Comparison of ENCODE assay signal across 11 mouse cellular contexts in the genomic region with DNA sequence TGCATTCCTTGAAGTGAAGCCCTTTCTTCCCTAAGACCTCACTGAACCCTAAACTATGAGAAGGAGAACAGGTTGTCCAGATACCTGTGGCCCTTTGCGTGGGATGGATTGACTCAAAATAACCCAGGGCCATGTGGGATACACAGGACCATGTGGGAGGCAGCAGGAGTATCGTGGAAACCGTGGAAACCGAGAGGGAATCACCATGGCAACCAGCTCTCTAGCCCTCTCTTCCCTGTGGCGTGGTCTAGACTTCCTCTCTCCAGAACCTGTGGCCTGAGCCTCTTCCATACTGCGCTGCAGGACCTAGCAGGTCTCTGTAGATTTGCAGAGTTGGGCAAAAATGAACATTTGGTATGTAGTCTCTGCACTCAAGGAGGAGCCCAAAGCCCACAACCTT. TPM values are rescaled to one million over a fixed set of nuclear protein-coding genes. Genes with fewer than 3 reads are reported as not detected.
DNase-seq lines count a peak whose midpoint lies in the region; ATAC-seq lines count a peak whose summit lies in the region.
"Had no signal": no experiment of that assay in that cellular context is flagged by ENCODE, and none has a peak within 500 bp of the region (broad histone marks: within the 10 kb centered on the region; RNA-seq: fewer than 3 reads in every experiment).

No protein-coding gene starts in this region.

- H3K27me3 ChIP-seq in neural tube, embryonic 11.5 days (ENCODE audit: control insufficient read depth, insufficient read depth, low read length), result no peaks in the 10 kb centered on the region
- H3K27me3 ChIP-seq in heart, embryonic 10.5 days (ENCODE audit: insufficient read depth, poor library complexity, severe bottlenecking), result no peaks in the 10 kb centered on the region; the same call in 1 of the 2 replicates
- H3K27me3 ChIP-seq: embryonic facial prominence, embryonic 12.5 days; liver, embryonic 13.5 days had no signal

- no peak overlapping the region for H3K27ac ChIP-seq in neural tube, embryonic 11.5 days (ENCODE audit: low read depth, low read length)
- H3K27ac ChIP-seq in heart, embryonic 10.5 days, result no peak overlapping the region
- H3K27ac ChIP-seq: embryonic facial prominence, embryonic 12.5 days; kidney, postnatal 0 days; liver, embryonic 13.5 days had no signal

- H3K4me1 ChIP-seq in neural tube, embryonic 11.5 days (ENCODE audit: control insufficient read depth, insufficient read depth, low read length), result no peaks in the 10 kb centered on the region
- peaks cover 7% of the 10 kb centered on the region; the same call in 1 of the 2 replicates for H3K4me1 ChIP-seq in heart, embryonic 10.5 days
- H3K4me1 ChIP-seq: liver, embryonic 13.5 days had no signal

- DNase-seq in cerebellum, adult 9-11 months, result peak; percentile 36
- no peak for DNase-seq in cerebellum, adult 9-10 months
- peak; percentile 27 for DNase-seq in neural tube, embryonic 11.5 days (ENCODE audit: low spot score)
- no peak for DNase-seq in neural tube, embryonic 10.5 days (ENCODE audit: extremely low spot score, low spot score)
- DNase-seq in left cerebral cortex, postnatal 10 days (ENCODE audit: extremely low spot score in 1 of 2, low spot score in 2 of 2), result peak; percentile 46 to 54
- DNase-seq in right cerebral cortex, postnatal 25 days, result peak; percentile 45
- DNase-seq in heart, embryonic 10.5 days (ENCODE audit: low spot score), result no peak
- DNase-seq in Muller cell, postnatal 12 days (ENCODE audit: inconsistent ontology term), result no peak
- DNase-seq: liver, embryonic 13.5 days had no signal

- ATAC-seq in neural tube, embryonic 11.5 days (ENCODE audit: insufficient read depth, low FRiP score, low TSS enrichment), result no peak

- no peak overlapping the region for H3K4me3 ChIP-seq in neural tube, embryonic 11.5 days (ENCODE audit: low read depth, low read length)
- H3K4me3 ChIP-seq in heart, embryonic 10.5 days, result no peak overlapping the region
- H3K4me3 ChIP-seq: embryonic facial prominence, embryonic 12.5 days; liver, embryonic 13.5 days had no signal

- H3K9me3 ChIP-seq in neural tube, embryonic 11.5 days (ENCODE audit: control insufficient read depth, low read length), result no peaks in the 10 kb centered on the region
- no peaks in the 10 kb centered on the region for H3K9me3 ChIP-seq in heart, embryonic 10.5 days
- H3K9me3 ChIP-seq: embryonic facial prominence, embryonic 12.5 days; liver, embryonic 13.5 days had no signal

- H3K36me3 ChIP-seq in neural tube, embryonic 11.5 days (ENCODE audit: control insufficient read depth, insufficient read depth, low read length), result no peaks in the 10 kb centered on the region
- H3K36me3 ChIP-seq in heart, embryonic 10.5 days, result no peaks in the 10 kb centered on the region
- H3K36me3 ChIP-seq: embryonic facial prominence, embryonic 12.5 days; liver, embryonic 13.5 days had no signal

- H3K4me2 ChIP-seq in neural tube, embryonic 11.5 days (ENCODE audit: low read depth), result no peak overlapping the region
- H3K4me2 ChIP-seq: embryonic facial prominence, embryonic 12.5 days; liver, embryonic 13.5 days had no signal

- no peak overlapping the region for H3K9ac ChIP-seq in neural tube, embryonic 11.5 days (ENCODE audit: low read length)
- H3K9ac ChIP-seq: embryonic facial prominence, embryonic 12.5 days; liver, embryonic 13.5 days had no signal

- intact Hi-C loops in left cerebral cortex, postnatal 10 days (cut with DNase I), result no loop called here

- 60% methylated on average over 6 of the region's 6 CpGs for WGBS in neural tube, embryonic 11.5 days
- WGBS in heart, embryonic 10.5 days, result 73% methylated on average over 6 of the region's 6 CpGs

RNA-seq across cellular contexts. Expression of gene Ets2, which starts 37.6 kb away (rescaled TPM):
- polyA plus RNA-seq in neural tube, embryonic 11.5 days (2014; fragmentation: Nextera tagmentation; extraction: Ambion mirVana), result 22.8 and 25.8 TPM in 2 replicates
- 10 to 100 TPM; 45.4 to 49.2 TPM for total RNA-seq in left cerebral cortex, postnatal 10 days (2021)
- 38.5 and 41.0 TPM in 2 replicates for polyA plus RNA-seq in heart, embryonic 10.5 days (2016; fragmentation: Nextera tagmentation; extraction: Ambion mirVana)

Comparison
In these comparisons a context has a peak if more than half of its experiments do, and no peak if none do; other contexts are left out.
1. DNase-seq: peak in cerebellum, adult 9-11 months (single experiment), neural tube, embryonic 11.5 days (single experiment), left cerebral cortex, postnatal 10 days (2 of 2) and right cerebral cortex, postnatal 25 days (single experiment); none in cerebellum, adult 9-10 months (single experiment), neural tube, embryonic 10.5 days (single experiment), heart, embryonic 10.5 days (single experiment) and Muller cell, postnatal 12 days (single experiment).